Mouse (Mus musculus): Measurements from ENCODE around the gene Slc26a10. TPM values are rescaled to one million over a fixed set of nuclear protein-coding genes. Genes with fewer than 3 reads are reported as not detected.
A peak's percentile ranks its signal among the peaks of the same experiment; 100 is the strongest.

The Slc26a10 gene
- polyA plus RNA-seq, 1 experiment from 2014 or later: 2.2 TPM

- H3K36me3 ChIP-seq: peaks cover 21% of the 10 kb centered on the region
- H3K4me3 ChIP-seq: peak within 1 kb of the TSS; percentile 82
- H3K27ac ChIP-seq: peak within 1 kb of the TSS; percentile 56
- ATAC-seq (ENCODE audit: low FRiP score): peak; percentile 95
- peaks cover 13% of the 10 kb centered on the region for H3K4me1 ChIP-seq
- H3K4me2 ChIP-seq (replicated peaks): peak within 1 kb of the TSS; percentile 91
- no peaks in the 10 kb centered on the region; the same call in 1 of the 2 replicates for H3K27me3 ChIP-seq
- peak within 1 kb of the TSS; percentile 86 for H3K9ac ChIP-seq
- H3K9me3 ChIP-seq (replicated peaks): no peaks in the 10 kb centered on the region
- 0% methylated on average over 27 of the region's 47 CpGs for WGBS
Measured at GRCm38 (mm10) chr10:127211414-127211854, 31.0 kb upstream of the Slc26a10 start, which contains the start of gene Pip4k2c. Gene Pip4k2c, minus strand, starts transcription at chr10:127211585.

DNA sequence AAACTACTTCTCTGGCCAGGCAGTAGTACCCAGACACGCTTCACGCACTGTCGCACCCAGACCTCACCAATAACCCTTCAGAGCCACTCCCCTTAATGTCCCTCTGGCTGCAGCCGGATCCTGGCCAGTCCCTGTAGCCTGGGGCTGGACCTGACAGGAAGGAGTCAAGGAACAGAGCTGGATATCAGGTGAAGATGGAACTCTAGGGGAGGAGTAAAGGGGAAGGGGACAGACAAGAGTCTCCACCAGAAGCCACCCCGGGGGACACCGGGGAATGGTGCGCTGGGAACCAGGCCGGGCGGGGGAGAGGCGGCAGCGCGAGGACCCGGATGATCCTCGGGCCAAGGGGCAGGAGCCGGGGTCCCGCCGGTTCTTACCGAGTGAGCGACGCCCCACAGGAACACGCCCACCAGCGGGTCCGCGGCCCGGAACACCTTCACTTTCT, 30.5 kb upstream of the Slc26a10 start:
- under 1% methylated on average over 25 of the region's 25 CpGs for WGBS
- Histone ChIP-seq H3K27ac (peak overlapping the region; percentile 56), H3K9ac (peak overlapping the region; percentile 86), H3K4me1 (peaks cover 13% of the 10 kb centered on the region), H3K27me3 (no peaks in the 10 kb centered on the region; the same call in 1 of the 2 replicates), H3K4me2 (replicated peaks) (peak overlapping the region; percentile 91), H3K4me3 (peak overlapping the region; percentile 82), H3K36me3 (peaks cover 25% of the 10 kb centered on the region), H3K9me3 (replicated peaks) (no peaks in the 10 kb centered on the region)
- ATAC-seq (ENCODE audit: low FRiP score): peak; percentile 67

GRCm38 (mm10) chr10:127209928-127210570, 29.6 kb upstream of the Slc26a10 start:
- 85% methylated on average over 13 of the region's 13 CpGs for WGBS
- Histone ChIP-seq H3K27me3 (no peaks in the 10 kb centered on the region; the same call in 1 of the 2 replicates), H3K4me2 (replicated peaks) (peak overlapping the region; percentile 91), H3K36me3 (peaks cover 34% of the 10 kb centered on the region), H3K4me3 (0 out of 2 replicates have a peak overlapping the region, but pooled peaks have one; percentile 82), H3K9ac (no peak overlapping the region), H3K27ac (no peak overlapping the region), H3K9me3 (replicated peaks) (no peaks in the 10 kb centered on the region), H3K4me1 (peaks cover 13% of the 10 kb centered on the region)
- no peak for ATAC-seq (ENCODE audit: low FRiP score)

DNA sequence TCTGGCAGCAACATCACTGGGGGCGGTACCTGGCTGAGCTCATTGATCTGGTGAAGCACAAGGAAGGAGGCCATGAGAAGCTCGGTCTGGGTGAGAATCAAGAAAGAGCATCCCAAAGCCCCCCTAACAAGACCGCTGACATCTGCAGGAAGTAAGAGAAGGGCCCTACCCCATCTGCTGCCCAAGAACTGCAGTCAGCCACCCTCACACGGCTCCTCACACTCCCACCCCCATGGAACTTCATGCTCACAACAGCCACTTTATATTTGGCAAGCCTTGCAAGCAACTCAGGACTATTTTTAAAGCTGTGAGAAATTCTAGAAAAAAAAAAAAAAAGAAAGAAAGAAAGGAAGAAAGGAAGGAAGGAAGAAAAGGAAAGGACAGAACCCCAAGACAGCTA, 28.5 kb upstream of the Slc26a10 start:
- H3K9ac ChIP-seq: no peak overlapping the region
- H3K4me3 ChIP-seq: no peak overlapping the region
- H3K27ac ChIP-seq: no peak overlapping the region
- ATAC-seq (ENCODE audit: low FRiP score): no peak
- WGBS: 87% methylated on average over 4 of the region's 4 CpGs
- H3K36me3 ChIP-seq: peaks cover 42% of the 10 kb centered on the region
- H3K27me3 ChIP-seq: no peaks in the 10 kb centered on the region; the same call in 1 of the 2 replicates
- H3K9me3 ChIP-seq (replicated peaks): no peaks in the 10 kb centered on the region
- H3K4me2 ChIP-seq (replicated peaks): no peak overlapping the region
- H3K4me1 ChIP-seq: peaks cover 13% of the 10 kb centered on the region

- Histone ChIP-seq H3K36me3 (peaks cover 69% of the 10 kb centered on the region), H3K4me2 (replicated peaks) (no peak overlapping the region), H3K27me3 (no peaks in the 10 kb centered on the region), H3K9me3 (replicated peaks) (no peaks in the 10 kb centered on the region), H3K9ac (no peak overlapping the region), H3K4me3 (no peak overlapping the region), H3K27ac (no peak overlapping the region), H3K4me1 (peaks cover 7% of the 10 kb centered on the region)
- WGBS: 93% methylated on average over 10 of the region's 10 CpGs
- ATAC-seq (ENCODE audit: low FRiP score): no peak
Measured at GRCm38 (mm10) chr10:127205373-127205772, 24.9 kb upstream of the Slc26a10 start.

DNA sequence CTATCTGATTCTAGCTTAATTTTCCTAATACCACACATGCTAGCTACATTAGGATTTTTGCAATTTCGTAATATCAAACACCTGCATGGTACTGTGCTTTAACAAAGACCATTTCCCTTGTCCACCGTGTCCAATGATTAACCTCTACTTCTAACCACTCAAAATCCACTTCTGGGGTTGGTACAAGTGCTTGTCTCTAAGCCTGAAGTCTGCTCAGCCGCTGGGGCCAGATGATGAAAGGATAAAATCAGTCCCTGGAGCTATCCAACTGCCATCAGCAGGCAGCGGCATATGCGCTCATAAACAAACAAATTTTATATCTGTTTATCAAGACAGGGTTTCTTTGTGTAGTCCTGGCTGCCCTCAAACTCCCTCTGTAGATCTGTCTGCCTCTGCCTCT, 24.1 kb upstream of the Slc26a10 start:
- no peak overlapping the region for H3K27ac ChIP-seq
- no peaks in the 10 kb centered on the region for H3K4me1 ChIP-seq
- H3K4me3 ChIP-seq: no peak overlapping the region
- H3K9me3 ChIP-seq (replicated peaks): no peaks in the 10 kb centered on the region
- no peak overlapping the region for H3K4me2 ChIP-seq (replicated peaks)
- WGBS: 95% methylated on average over 5 of the region's 5 CpGs
- H3K36me3 ChIP-seq: peaks cover 76% of the 10 kb centered on the region
- no peaks in the 10 kb centered on the region for H3K27me3 ChIP-seq
- no peak for ATAC-seq (ENCODE audit: low FRiP score)
- no peak overlapping the region for H3K9ac ChIP-seq

DNA sequence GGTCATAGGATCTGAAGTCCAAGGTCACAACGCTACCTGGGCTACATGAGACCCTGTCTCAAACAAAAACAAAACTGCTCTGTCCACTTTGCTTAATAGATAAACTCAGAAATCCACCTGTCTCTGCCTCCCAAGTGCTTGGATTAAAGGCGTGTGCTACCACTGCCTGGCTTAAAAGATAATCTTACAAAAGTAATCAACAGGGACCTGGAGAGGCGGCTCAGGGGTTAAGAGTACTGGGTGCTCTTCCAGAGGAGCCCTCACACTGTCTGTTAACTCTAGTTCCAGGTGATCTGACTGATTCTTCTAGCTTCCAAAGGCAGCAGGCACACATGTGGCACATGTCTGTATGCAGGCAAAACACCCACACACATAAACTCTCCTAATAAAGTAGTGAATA, 22.7 kb upstream of the Slc26a10 start:
- 90% methylated on average over 3 of the region's 3 CpGs for WGBS
- Histone ChIP-seq H3K4me2 (replicated peaks) (no peak overlapping the region), H3K9ac (no peak overlapping the region), H3K27ac (no peak overlapping the region), H3K4me3 (no peak overlapping the region), H3K36me3 (peaks cover 84% of the 10 kb centered on the region), H3K9me3 (replicated peaks) (no peaks in the 10 kb centered on the region), H3K4me1 (no peaks in the 10 kb centered on the region), H3K27me3 (no peaks in the 10 kb centered on the region)
- ATAC-seq (ENCODE audit: low FRiP score): no peak

DNA sequence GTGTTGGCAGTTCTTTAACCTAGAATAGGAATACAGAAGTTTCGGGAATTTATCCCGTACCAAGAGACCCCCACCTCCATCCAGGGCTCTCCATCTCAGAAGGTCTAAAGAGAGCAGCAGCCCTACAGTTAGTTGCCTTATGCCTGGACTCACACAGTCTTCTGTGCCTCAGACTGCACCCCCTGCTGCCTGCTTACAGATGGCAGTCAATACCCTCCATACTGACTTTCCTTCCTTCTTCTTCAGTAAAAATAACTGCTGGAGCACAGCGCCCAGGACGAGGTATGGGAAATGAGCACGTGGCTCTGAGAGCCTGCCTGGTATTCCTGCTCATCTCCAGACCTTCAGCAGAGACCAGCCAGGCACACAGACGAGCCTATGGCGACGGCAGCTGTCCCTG, 19.8 kb upstream of the Slc26a10 start:
- peaks cover 61% of the 10 kb centered on the region for H3K36me3 ChIP-seq

GRCm38 (mm10) chr10:127199474-127199873, 19.0 kb upstream of the Slc26a10 start:
- Histone ChIP-seq H3K27me3 (no peaks in the 10 kb centered on the region), H3K27ac (no peak overlapping the region), H3K36me3 (peaks cover 53% of the 10 kb centered on the region), H3K9ac (no peak overlapping the region), H3K9me3 (replicated peaks) (no peaks in the 10 kb centered on the region), H3K4me3 (no peak overlapping the region), H3K4me1 (peaks cover 14% of the 10 kb centered on the region), H3K4me2 (replicated peaks) (no peak overlapping the region)
- ATAC-seq (ENCODE audit: low FRiP score): no peak
- 89% methylated on average over 11 of the region's 11 CpGs for WGBS

More for the DNA sequence above, 19.8 kb upstream of the Slc26a10 start:
- no peak overlapping the region for H3K4me2 ChIP-seq (replicated peaks)
- no peak for ATAC-seq (ENCODE audit: low FRiP score)
- H3K9me3 ChIP-seq (replicated peaks): no peaks in the 10 kb centered on the region
- no peak overlapping the region for H3K4me3 ChIP-seq
- H3K9ac ChIP-seq: no peak overlapping the region
- H3K4me1 ChIP-seq: peaks cover 8% of the 10 kb centered on the region
- no peaks in the 10 kb centered on the region for H3K27me3 ChIP-seq
- no peak overlapping the region for H3K27ac ChIP-seq
- WGBS: 86% methylated on average over 8 of the region's 8 CpGs

- Histone ChIP-seq H3K9me3 (replicated peaks) (no peaks in the 10 kb centered on the region), H3K9ac (no peak overlapping the region; the same call in 1 of the 2 replicates), H3K4me2 (replicated peaks) (no peak overlapping the region), H3K4me1 (peaks cover 18% of the 10 kb centered on the region), H3K27ac (no peak overlapping the region), H3K27me3 (no peaks in the 10 kb centered on the region), H3K36me3 (peaks cover 53% of the 10 kb centered on the region), H3K4me3 (no peak overlapping the region)
- no peak for ATAC-seq (ENCODE audit: low FRiP score)
- 71% methylated on average over 5 of the region's 5 CpGs for WGBS
Measured at GRCm38 (mm10) chr10:127199068-127199467, 18.6 kb upstream of the Slc26a10 start.

DNA sequence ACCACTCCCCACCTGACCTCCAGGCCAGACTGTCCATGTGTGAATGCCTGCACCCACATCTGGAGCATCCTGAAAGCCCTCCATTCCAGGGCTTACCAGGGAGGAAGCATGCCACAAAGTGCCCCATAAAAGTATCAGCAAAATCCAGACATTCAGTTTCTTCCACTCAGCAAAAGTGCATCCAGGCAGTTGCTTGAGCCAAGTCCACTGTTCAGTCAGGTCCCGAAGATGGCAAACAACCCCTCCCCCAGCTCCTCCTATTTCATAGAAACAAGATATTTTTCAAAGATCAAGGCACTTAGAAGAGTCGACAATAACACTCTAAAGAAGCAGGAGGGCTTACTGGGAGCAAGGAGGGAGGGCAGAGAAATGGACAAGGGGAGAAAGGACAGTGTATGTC, 18.0 kb upstream of the Slc26a10 start:
- ATAC-seq (ENCODE audit: low FRiP score): no peak
- 73% methylated on average over 2 of the region's 2 CpGs for WGBS
- Histone ChIP-seq H3K27ac (no peak overlapping the region), H3K4me3 (no peak overlapping the region), H3K4me1 (peaks cover 19% of the 10 kb centered on the region), H3K36me3 (peaks cover 50% of the 10 kb centered on the region), H3K9ac (no peak overlapping the region; the same call in 1 of the 2 replicates), H3K27me3 (no peaks in the 10 kb centered on the region), H3K4me2 (replicated peaks) (no peak overlapping the region), H3K9me3 (replicated peaks) (no peaks in the 10 kb centered on the region)

DNA sequence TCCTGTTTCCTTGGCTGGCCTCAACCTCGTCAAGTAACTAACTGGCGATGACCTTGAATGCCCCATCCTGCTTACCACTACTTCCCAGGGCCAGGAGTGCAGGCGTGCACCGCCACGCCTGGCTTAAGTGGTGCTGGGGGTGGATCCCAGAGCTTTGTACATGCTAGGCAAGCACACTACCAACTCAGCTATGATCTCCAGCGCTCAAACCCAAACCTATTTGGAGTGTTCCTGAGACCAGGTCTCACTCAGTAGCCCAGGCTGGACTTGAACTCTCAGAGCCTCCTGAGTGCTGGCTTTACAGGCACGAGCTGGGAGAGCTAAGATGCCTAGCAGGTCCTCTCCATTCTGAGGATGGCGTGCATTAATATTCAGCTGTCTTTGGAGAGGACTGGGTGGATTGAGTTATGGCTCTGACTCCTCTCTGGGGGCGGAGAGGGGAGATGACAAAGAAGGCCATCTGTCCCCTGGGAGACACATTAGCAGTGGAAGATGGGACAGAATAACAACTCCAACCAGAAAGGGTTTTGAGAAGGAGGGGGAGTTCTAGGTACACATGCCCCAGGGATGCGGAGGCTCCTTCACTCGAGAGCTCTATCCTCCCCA, 17.2 kb upstream of the Slc26a10 start:
- Histone ChIP-seq H3K4me1 (peaks cover 19% of the 10 kb centered on the region), H3K4me3 (no peak overlapping the region), H3K9me3 (replicated peaks) (no peaks in the 10 kb centered on the region), H3K36me3 (peaks cover 46% of the 10 kb centered on the region), H3K9ac (no peak overlapping the region), H3K27ac (no peak overlapping the region), H3K4me2 (replicated peaks) (no peak overlapping the region), H3K27me3 (no peaks in the 10 kb centered on the region)
- WGBS: 82% methylated on average over 11 of the region's 11 CpGs
- no peak for ATAC-seq (ENCODE audit: low FRiP score)
